Mouse (Mus musculus): ENCODE results near the gene Gtf3c5.

DNA sequence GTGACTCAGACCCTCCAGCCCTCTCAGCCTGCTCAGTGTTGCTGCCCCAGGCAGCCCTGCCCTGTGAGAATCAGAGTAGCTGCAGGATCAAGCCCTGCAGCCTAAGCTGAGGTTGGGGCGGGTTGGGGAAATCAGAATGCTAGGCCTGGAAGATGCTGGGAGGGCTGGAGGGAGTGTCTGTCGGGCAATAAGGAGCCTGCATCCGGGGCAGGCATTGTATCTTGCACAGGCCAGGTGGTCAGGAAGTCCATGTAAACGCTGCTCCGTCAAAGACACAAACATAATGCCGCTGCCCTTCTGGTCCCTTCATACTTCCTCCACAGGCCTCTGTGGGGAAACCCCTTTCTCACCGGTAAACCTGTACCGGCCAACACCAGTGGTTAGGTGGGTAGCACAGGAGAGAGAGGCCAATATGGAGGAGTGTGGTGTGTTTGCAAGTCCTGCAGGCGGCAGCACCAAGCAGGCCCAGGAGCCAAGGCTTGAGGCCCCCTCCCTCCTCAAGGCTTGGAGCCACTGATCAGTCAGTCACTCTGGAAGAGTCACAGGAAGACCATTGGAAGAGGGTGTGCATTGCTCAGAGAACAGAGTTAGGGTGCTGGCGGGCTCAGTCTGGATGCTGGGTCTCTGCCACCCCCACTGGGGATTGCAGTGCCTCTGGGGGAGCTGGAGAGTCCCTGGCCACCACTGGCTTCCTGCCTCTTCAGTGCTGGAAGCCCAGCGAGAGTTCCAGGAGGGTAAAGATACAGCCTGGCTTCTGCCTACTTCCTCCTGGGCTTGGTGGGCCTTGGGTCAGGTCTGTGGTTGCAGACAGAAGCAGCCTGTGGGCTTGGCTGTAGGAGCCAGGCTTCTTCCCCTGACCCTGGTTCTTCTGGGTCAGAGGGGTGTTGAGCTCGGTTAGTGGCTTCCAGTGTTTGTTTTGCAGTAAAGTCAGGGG is 57.3 kb downstream of the Gtf3c5 start:
- TF ChIP-seq EP300 (IDR thresholded peaks at IDR 0.05; ENCODE audit: low read depth in 1 of 2, low read length in 2 of 2) (no peak), HCFC1 (IDR thresholded peaks at IDR 0.05; ENCODE audit: low read depth, low read length) (no peak), USF1 (IDR thresholded peaks at IDR 0.05; ENCODE audit: low read depth, low read length) (no peak), MXI1 (IDR thresholded peaks at IDR 0.05; ENCODE audit: low read depth, low read length) (no peak), CTCF (IDR thresholded peaks at IDR 0.05 in 2 of 3, conservative IDR thresholded peaks at IDR 0.05 in 1 of 3; ENCODE audit: control insufficient read depth in 1 of 3, insufficient read depth in 1 of 3, low read depth in 2 of 3, low read length in 3 of 3, poor library complexity in 1 of 3, severe bottlenecking in 1 of 3) (no peak), POLR2AphosphoS2 (IDR thresholded peaks at IDR 0.05; ENCODE audit: low read length) (no peak), MAFK (IDR thresholded peaks at IDR 0.05; ENCODE audit: borderline replicate concordance, low read depth, low read length) (no peak), POLR2A (IDR thresholded peaks at IDR 0.05; ENCODE audit: control insufficient read depth in 1 of 2, insufficient read depth in 1 of 2, low read depth in 1 of 2, low read length in 2 of 2, poor library complexity in 1 of 2) (no peak), TAL1 (IDR thresholded peaks at IDR 0.05; ENCODE audit: low read length) (no peak), RAD21 (IDR thresholded peaks at IDR 0.05; ENCODE audit: low read depth, low read length) (no peak), JUND (IDR thresholded peaks at IDR 0.05; ENCODE audit: low read depth, low read length) (no peak), GATA1 (IDR thresholded peaks at IDR 0.05; ENCODE audit: low read depth, low read length) (no peak), RCOR1 (IDR thresholded peaks at IDR 0.05; ENCODE audit: low read depth, low read length) (no peak), TBP (IDR thresholded peaks at IDR 0.05; ENCODE audit: low read depth, low read length) (no peak)

All from MEL (cell line).